Mouse (Mus musculus): ENCODE results near the gene Olfr611. TPM values are rescaled to one million over a fixed set of nuclear protein-coding genes. Genes with fewer than 3 reads are reported as not detected.
"Not testable (repeated sequence)": the region's sequence is repeated elsewhere in the genome, so short reads cannot be mapped to it uniquely, and the experiment has no call there.

The Olfr611 gene
- polyA plus RNA-seq (2012; fragmentation: generic; extraction: Trizol), result not detected
- long read RNA-seq, experiment 1, result 0 reads
- long read RNA-seq, experiment 2, result 0 reads

DNA sequence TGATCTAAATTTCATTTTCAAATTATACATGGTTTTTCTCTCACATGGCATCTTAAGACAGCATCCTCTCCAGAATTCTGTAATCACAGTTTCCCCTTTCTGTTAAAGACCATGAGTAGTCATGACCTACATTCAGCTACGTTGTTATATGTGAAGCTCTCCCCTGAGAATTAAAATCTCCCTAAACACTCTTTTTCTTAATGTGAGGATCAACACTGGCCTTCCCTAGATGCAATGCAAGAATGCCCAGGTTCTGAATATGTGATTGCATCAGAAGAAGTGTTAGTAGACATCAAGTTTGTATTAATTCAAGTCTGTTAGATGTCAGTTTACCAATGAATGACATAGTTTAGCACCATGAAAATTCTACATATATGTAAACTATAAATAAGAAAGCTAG is at the start of gene Olfr611:
Gene Olfr611 (minus strand): TSS at position 101 of the 400 bp plus-strand sequence.
- not testable (repeated sequence) for H3K36me3 ChIP-seq (ENCODE audit: control insufficient read depth, insufficient read depth); H3K4me3 ChIP-seq (ENCODE audit: insufficient read depth, poor library complexity, severe bottlenecking); H3K27me3 ChIP-seq (ENCODE audit: control insufficient read depth, insufficient read depth, insufficient read length); H3ac ChIP-seq (ENCODE audit: control insufficient read depth, insufficient read length, low read depth); H3K79me2 ChIP-seq (ENCODE audit: control insufficient read depth, insufficient read depth); H3K79me3 ChIP-seq (ENCODE audit: low read depth)

DNA sequence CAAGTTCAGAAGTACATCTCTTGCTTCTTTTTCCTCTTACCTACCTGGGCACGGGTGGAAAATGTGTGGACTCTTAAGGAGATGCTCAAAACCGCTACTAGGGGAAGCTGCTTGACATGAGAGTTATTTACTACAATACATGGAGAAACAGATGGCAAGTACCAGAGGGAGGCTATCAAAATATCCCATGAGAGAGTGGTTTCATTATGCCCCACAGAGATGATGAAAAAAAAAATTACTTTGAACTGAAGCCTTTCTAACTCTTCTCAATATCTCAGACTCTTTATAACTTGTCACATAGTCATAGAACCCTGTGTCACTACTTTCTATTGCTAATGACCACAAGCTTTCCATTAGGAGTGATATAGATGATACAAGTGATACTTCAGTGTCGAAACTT is 48.4 kb upstream of the Olfr611 start, which contains the start of gene Olfr616:
Gene Olfr616 (minus strand): TSS at position 101 of the 400 bp plus-strand sequence.
- H3K4me3 ChIP-seq (ENCODE audit: insufficient read depth, poor library complexity, severe bottlenecking), result no peak within 1 kb of the TSS
- TF ChIP-seq USF1 (IDR thresholded peaks at IDR 0.05; ENCODE audit: low read depth), result no peak
- TF ChIP-seq MYOG (IDR thresholded peaks at IDR 0.05; ENCODE audit: control insufficient read depth, extremely low read depth, insufficient read length), result no peak
- no peak for TF ChIP-seq MAX (IDR thresholded peaks at IDR 0.05)
- TF ChIP-seq FOSL1 (IDR thresholded peaks at IDR 0.05; ENCODE audit: insufficient read depth, low read length, poor library complexity, severe bottlenecking), result no peak
- no peak for TF ChIP-seq CEBPB (IDR thresholded peaks at IDR 0.05; ENCODE audit: low read depth)
- TF ChIP-seq CTCF (IDR thresholded peaks at IDR 0.05; ENCODE audit: control insufficient read depth, insufficient read depth, insufficient read length), result no peak
- TF ChIP-seq MYOD1 (IDR thresholded peaks at IDR 0.05; ENCODE audit: control insufficient read depth, insufficient read length, low read depth), result no peak
- no peaks in the 10 kb centered on the region for H3K36me3 ChIP-seq (ENCODE audit: control insufficient read depth, insufficient read depth)
- H3K79me2 ChIP-seq (ENCODE audit: control insufficient read depth, insufficient read depth), result no peaks in the 10 kb centered on the region
- no peak within 1 kb of the TSS for H3ac ChIP-seq (ENCODE audit: control insufficient read depth, insufficient read length, low read depth)
- H3K27me3 ChIP-seq (ENCODE audit: control insufficient read depth, insufficient read depth, insufficient read length), result no peaks in the 10 kb centered on the region
- no peaks in the 10 kb centered on the region for H3K79me3 ChIP-seq (ENCODE audit: low read depth)

DNA sequence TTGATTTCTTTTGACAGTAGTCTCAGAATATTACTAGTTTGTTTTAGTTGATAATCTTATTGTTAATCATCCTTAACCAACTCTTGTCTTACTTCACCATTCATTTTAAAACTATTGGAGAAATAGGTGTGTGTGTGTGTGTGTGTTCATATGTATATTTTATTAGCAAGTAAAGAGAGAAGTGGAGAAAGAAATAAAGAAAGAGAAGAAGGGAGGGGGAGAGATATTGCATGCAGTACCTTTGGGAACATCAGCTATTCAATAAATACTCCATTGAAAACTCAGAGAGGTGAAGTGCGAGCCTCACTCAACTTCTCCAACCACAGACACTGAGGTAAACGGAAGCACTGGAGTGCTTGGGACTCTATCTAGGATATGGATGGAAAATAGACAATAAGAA is 35.1 kb upstream of the Olfr611 start, which contains the start of gene Olfr615:
Gene Olfr615 (plus strand): TSS at position 301 of the 400 bp plus-strand sequence.
- Histone ChIP-seq H3K4me3 (ENCODE audit: insufficient read depth, poor library complexity, severe bottlenecking) (no peak within 1 kb of the TSS), H3K36me3 (ENCODE audit: control insufficient read depth, insufficient read depth) (no peaks in the 10 kb centered on the region), H3K79me2 (ENCODE audit: control insufficient read depth, insufficient read depth) (no peaks in the 10 kb centered on the region), H3ac (ENCODE audit: control insufficient read depth, insufficient read length, low read depth) (no peak within 1 kb of the TSS), H3K79me3 (ENCODE audit: low read depth) (no peaks in the 10 kb centered on the region), H3K27me3 (ENCODE audit: control insufficient read depth, insufficient read depth, insufficient read length) (no peaks in the 10 kb centered on the region)
- TF ChIP-seq MYOG (IDR thresholded peaks at IDR 0.05; ENCODE audit: control insufficient read depth, extremely low read depth, insufficient read length), result no peak
- no peak for TF ChIP-seq USF1 (IDR thresholded peaks at IDR 0.05; ENCODE audit: low read depth)
- TF ChIP-seq CTCF (IDR thresholded peaks at IDR 0.05; ENCODE audit: control insufficient read depth, insufficient read depth, insufficient read length), result no peak
- no peak for TF ChIP-seq MYOD1 (IDR thresholded peaks at IDR 0.05; ENCODE audit: control insufficient read depth, insufficient read length, low read depth)
- no peak for TF ChIP-seq MAX (IDR thresholded peaks at IDR 0.05)
- TF ChIP-seq FOSL1 (IDR thresholded peaks at IDR 0.05; ENCODE audit: insufficient read depth, low read length, poor library complexity, severe bottlenecking), result no peak
- no peak for TF ChIP-seq CEBPB (IDR thresholded peaks at IDR 0.05; ENCODE audit: low read depth)

DNA sequence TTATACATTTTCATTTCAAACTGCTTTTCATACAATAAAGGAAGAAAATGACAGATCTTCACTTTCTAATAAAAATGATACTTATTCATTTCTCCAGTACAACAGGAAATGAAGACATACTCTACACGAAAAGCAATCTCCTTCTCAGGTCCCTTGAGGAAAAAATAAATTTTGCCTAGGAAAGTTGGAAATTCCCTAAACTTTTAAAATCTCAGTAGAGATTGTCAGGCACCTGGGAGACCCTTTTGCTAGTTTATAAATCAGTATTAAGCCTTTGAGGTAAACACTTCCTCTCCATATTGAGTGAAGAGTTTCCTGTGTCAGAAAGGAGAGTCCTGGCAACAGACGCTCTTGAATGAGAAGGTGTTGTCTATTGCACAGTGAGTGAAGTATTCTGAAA is 27.1 kb upstream of the Olfr611 start, which contains the start of gene Olfr613:
Gene Olfr613 (plus strand): TSS at position 301 of the 400 bp plus-strand sequence.
- H3K79me3 ChIP-seq (ENCODE audit: low read depth), result no peaks in the 10 kb centered on the region
- H3K27me3 ChIP-seq (ENCODE audit: control insufficient read depth, insufficient read depth, insufficient read length), result no peaks in the 10 kb centered on the region
- H3ac ChIP-seq (ENCODE audit: control insufficient read depth, insufficient read length, low read depth), result no peak within 1 kb of the TSS
- TF ChIP-seq MYOG (IDR thresholded peaks at IDR 0.05; ENCODE audit: control insufficient read depth, extremely low read depth, insufficient read length) (no peak), USF1 (IDR thresholded peaks at IDR 0.05; ENCODE audit: low read depth) (no peak), CEBPB (IDR thresholded peaks at IDR 0.05; ENCODE audit: low read depth) (no peak), FOSL1 (IDR thresholded peaks at IDR 0.05; ENCODE audit: insufficient read depth, low read length, poor library complexity, severe bottlenecking) (no peak), MAX (IDR thresholded peaks at IDR 0.05) (no peak), MYOD1 (IDR thresholded peaks at IDR 0.05; ENCODE audit: control insufficient read depth, insufficient read length, low read depth) (no peak), CTCF (IDR thresholded peaks at IDR 0.05; ENCODE audit: control insufficient read depth, insufficient read depth, insufficient read length) (no peak)
- H3K79me2 ChIP-seq (ENCODE audit: control insufficient read depth, insufficient read depth), result no peaks in the 10 kb centered on the region
- no peaks in the 10 kb centered on the region for H3K36me3 ChIP-seq (ENCODE audit: control insufficient read depth, insufficient read depth)
- H3K4me3 ChIP-seq (ENCODE audit: insufficient read depth, poor library complexity, severe bottlenecking), result no peak within 1 kb of the TSS

DNA sequence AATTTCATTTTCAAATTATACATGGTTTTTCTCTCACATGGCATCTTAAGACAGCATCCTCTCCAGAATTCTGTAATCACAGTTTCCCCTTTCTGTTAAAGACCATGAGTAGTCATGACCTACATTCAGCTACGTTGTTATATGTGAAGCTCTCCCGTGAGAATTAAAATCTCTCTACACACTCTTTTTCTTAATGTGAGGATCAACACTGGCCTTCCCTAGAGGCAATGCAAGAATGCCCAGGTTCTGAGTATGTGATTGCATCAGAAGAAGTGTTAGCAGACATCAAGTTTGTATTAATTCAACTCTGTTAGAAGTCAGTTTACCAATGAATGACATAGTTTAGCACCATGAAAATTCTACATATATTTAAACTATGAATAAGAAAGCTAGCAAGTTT is 22.0 kb upstream of the Olfr611 start, which contains the start of gene Olfr612:
Gene Olfr612 (minus strand): TSS at position 101 of the 400 bp plus-strand sequence.
- H3K4me3 ChIP-seq (ENCODE audit: insufficient read depth, poor library complexity, severe bottlenecking); H3K79me2 ChIP-seq (ENCODE audit: control insufficient read depth, insufficient read depth); H3ac ChIP-seq (ENCODE audit: control insufficient read depth, insufficient read length, low read depth); H3K79me3 ChIP-seq (ENCODE audit: low read depth); H3K27me3 ChIP-seq (ENCODE audit: control insufficient read depth, insufficient read depth, insufficient read length); H3K36me3 ChIP-seq (ENCODE audit: control insufficient read depth, insufficient read depth): not testable (repeated sequence)

- Histone ChIP-seq H3K4me3 (ENCODE audit: insufficient read depth, poor library complexity, severe bottlenecking) (no peak within 1 kb of the TSS), H3K79me3 (ENCODE audit: low read depth) (no peaks in the 10 kb centered on the region), H3K79me2 (ENCODE audit: control insufficient read depth, insufficient read depth) (no peaks in the 10 kb centered on the region), H3ac (ENCODE audit: control insufficient read depth, insufficient read length, low read depth) (no peak within 1 kb of the TSS), H3K27me3 (ENCODE audit: control insufficient read depth, insufficient read depth, insufficient read length) (no peaks in the 10 kb centered on the region), H3K36me3 (ENCODE audit: control insufficient read depth, insufficient read depth) (no peaks in the 10 kb centered on the region)
- TF ChIP-seq USF1 (IDR thresholded peaks at IDR 0.05; ENCODE audit: low read depth) (no peak), CTCF (IDR thresholded peaks at IDR 0.05; ENCODE audit: control insufficient read depth, insufficient read depth, insufficient read length) (no peak), MAX (IDR thresholded peaks at IDR 0.05) (no peak), CEBPB (IDR thresholded peaks at IDR 0.05; ENCODE audit: low read depth) (no peak)
Observed at GRCm38 (mm10) chr7:103512022-103512421, 8.6 kb downstream of the Olfr611 start, which contains the start of gene Olfr610. Olfr610 (minus strand) TSS chr7:103512122.

All from C2C12 (cell line).